Mouse (Mus musculus) lung, adult 2 months (tissue): ENCODE measurements around the gene 2210408I21Rik.

Experiments
- CTCF ChIP-seq: fragments of 200-500 bp; IDR thresholded peaks from 2 replicates; pipeline ENCODE4 v1.5.1; 2011; ENCODE audit warnings: mild to moderate bottlenecking, low read length, control low read depth; ENCODE audit not compliant: insufficient read depth
- POLR2A ChIP-seq: fragments of 200-500 bp; IDR thresholded peaks from 2 replicates; pipeline ENCODE4 v1.6.1; 2011; ENCODE audit warnings: low read depth, mild to moderate bottlenecking, control low read depth, low read length, borderline replicate concordance; ENCODE audit errors: extremely low read depth

DNA sequence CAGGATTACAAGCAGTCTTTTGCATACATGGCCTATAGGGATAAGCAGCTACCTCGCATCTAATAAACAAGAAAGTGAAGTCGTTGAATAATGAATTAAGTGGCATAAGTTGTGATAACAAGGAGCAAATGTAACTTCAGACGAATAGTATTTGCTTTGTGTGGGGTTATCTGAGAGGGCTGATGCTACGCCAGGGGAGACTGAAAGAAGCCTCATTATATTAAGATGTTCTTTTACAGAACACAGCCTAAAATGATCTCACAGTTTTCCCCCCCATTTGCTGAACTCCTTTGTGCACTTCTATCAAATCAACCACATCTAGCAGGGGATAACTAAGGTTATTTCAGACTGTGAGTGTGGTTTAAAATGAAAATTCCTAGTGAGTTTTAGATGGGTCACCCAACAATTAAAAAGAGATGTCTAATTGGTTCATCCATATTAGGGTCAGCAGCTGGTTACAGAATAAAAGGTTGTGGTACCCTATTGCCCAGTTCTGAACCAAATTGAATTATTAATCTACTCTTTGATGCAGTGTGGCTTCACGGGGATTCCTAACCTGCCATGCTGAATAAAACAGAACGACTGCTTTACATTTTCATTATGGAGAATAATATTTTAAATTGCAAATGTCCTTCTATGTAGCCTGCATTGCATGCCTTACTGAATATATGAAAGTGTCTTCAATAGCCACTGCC lies 343.2 kb downstream of the 2210408I21Rik start:
- no peak for TF ChIP-seq CTCF
- no peak for TF ChIP-seq POLR2A
